Mouse (Mus musculus) neural tube, embryonic 13.5 days (tissue): ENCODE results near the gene Ankmy1. TPM values are rescaled to one million over a fixed set of nuclear protein-coding genes. Genes with fewer than 3 reads are reported as not detected.

Experiments
- ATAC-seq: fragments of 200-750 bp; cut with Nextera tagmentation; 2 replicates; pipeline ENCODE4 v1.8.0; 2017; ENCODE audit warnings: low read depth, mild to moderate bottlenecking, moderate TSS enrichment, moderate library complexity
- H3K27ac ChIP-seq: fragments of 300-500 bp; sonication (generic); replicated peaks from 2 replicates; pipeline ENCODE4 v1.5.1; 2015; ENCODE audit warnings: moderate library complexity, mild to moderate bottlenecking, inconsistent platforms
- H3K27me3 ChIP-seq: fragments of 300-500 bp; sonication (generic); 2 replicates; pipeline ENCODE4 v1.6.1; 2015; ENCODE audit warnings: mild to moderate bottlenecking, inconsistent platforms
- H3K36me3 ChIP-seq: fragments of 300-500 bp; sonication (generic); 2 replicates; pipeline ENCODE4 v1.6.1; 2015; ENCODE audit warnings: mild to moderate bottlenecking, inconsistent platforms
- H3K4me1 ChIP-seq: fragments of 300-500 bp; sonication (generic); replicated peaks from 2 replicates; pipeline ENCODE4 v1.6.1; 2015; ENCODE audit warnings: inconsistent platforms
- H3K4me2 ChIP-seq: fragments of 300-500 bp; sonication (generic); 2 replicates; pipeline ENCODE4 v1.6.1; 2015; ENCODE audit warnings: inconsistent platforms, mild to moderate bottlenecking, moderate library complexity
- H3K4me3 ChIP-seq: fragments of 300-500 bp; sonication (generic); 2 replicates; pipeline ENCODE4 v1.5.1; 2015; ENCODE audit warnings: mild to moderate bottlenecking, inconsistent platforms
- H3K9ac ChIP-seq: fragments of 300-500 bp; sonication (generic); 2 replicates; pipeline ENCODE4 v1.6.1; 2015; ENCODE audit warnings: moderate library complexity, mild to moderate bottlenecking, inconsistent platforms
- H3K9me3 ChIP-seq: fragments of 300-500 bp; sonication (generic); 2 replicates; pipeline ENCODE4 v1.6.1; 2016; ENCODE audit warnings: inconsistent platforms
- WGBS: fragments of 180-500 bp; shearing (Covaris S2); methylation state at CpG from one replicate; pipeline ENCODE4 v1.1.7; 2015; 5-methylcytosine and 5-hydroxymethylcytosine counted together
- polyA plus RNA-seq: library from polyadenylated mRNA; unstranded; fragments of >200 nt; fragmentation: Nextera tagmentation; extraction: Ambion mirVana; gene quantifications from 2 replicates; pipeline ENCODE4 v1.2.1, GENCODE M21; 2015

The Ankmy1 gene
- polyA plus RNA-seq, 1 experiment from 2014 or later: 0.74 TPM

DNA sequence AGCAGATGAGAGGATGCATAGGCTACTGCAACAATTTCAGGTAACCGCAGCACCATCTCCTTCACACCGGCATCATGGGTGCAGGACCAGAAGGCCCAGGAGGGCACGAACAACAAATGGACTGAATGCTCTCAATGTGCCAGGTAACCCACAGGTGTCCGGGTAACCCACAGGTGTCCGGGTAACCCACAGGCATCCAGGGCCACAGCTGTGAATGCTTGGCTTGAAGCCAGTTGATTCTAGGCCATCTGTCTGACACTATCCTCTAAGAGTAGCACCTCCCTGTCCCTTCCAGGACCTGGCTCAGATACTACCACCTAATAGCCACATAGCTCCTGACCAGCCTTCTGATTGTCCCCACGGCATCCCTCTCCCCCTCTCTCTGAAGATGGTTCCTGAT, 20.7 kb downstream of the Ankmy1 start:
- no peak for ATAC-seq
- H3K27ac ChIP-seq: no peak overlapping the region
- 86% methylated on average over 6 of the region's 6 CpGs for WGBS
- H3K9ac ChIP-seq: no peak overlapping the region
- no peaks in the 10 kb centered on the region for H3K9me3 ChIP-seq
- no peaks in the 10 kb centered on the region for H3K27me3 ChIP-seq
- no peaks in the 10 kb centered on the region for H3K36me3 ChIP-seq
- H3K4me3 ChIP-seq: no peak overlapping the region
- H3K4me1 ChIP-seq: no peaks in the 10 kb centered on the region
- H3K4me2 ChIP-seq: no peak overlapping the region

DNA sequence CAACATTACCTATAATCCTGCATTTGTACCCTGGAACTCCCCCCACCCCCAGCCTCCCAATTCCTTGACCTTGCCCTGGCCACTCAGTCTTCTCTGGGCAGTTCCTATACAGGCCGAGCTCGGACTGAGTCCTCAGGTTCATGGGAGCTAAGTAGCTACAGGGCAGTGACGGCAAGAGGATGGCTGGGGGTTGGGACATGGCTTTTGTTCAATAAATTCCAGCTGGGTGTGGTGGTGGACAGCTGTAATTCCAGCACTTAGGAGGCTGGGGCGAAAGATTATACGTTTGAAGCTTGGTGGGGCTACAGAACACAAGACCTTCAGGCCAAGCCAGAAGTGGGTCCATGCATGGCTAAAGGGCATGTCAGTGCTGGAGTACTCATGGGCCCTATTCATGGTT, 22.6 kb downstream of the Ankmy1 start:
- Histone ChIP-seq H3K27ac (no peak overlapping the region), H3K36me3 (no peaks in the 10 kb centered on the region), H3K4me1 (no peaks in the 10 kb centered on the region), H3K9me3 (no peaks in the 10 kb centered on the region), H3K4me2 (no peak overlapping the region), H3K27me3 (no peaks in the 10 kb centered on the region), H3K4me3 (no peak overlapping the region), H3K9ac (no peak overlapping the region)
- WGBS: 81% methylated on average over 5 of the region's 5 CpGs
- ATAC-seq: no peak

DNA sequence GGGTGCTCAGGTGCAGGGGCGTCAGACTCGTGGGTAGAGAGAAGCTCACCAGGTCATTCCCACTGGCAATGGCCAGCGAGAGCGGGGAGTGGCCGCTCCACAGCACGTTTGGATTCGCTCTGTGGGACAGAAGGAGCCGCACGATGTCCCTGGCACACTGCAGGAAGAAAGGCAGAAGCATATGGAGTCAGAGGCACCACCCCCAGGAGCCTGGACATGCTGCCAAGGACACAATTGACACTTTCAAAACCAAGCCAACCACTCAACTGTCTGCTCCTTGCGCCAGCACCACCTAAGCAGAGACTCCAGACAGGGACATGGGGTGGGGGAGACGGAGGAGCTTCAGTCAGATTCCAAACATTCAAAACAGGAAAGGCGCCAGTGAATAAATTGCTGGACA, 23.4 kb downstream of the Ankmy1 start:
- no peaks in the 10 kb centered on the region for H3K27me3 ChIP-seq
- ATAC-seq: no peak
- no peak overlapping the region for H3K9ac ChIP-seq
- no peak overlapping the region for H3K4me2 ChIP-seq
- no peaks in the 10 kb centered on the region for H3K4me1 ChIP-seq
- no peaks in the 10 kb centered on the region for H3K36me3 ChIP-seq
- WGBS: 87% methylated on average over 12 of the region's 12 CpGs
- H3K4me3 ChIP-seq: no peak overlapping the region
- H3K27ac ChIP-seq: no peak overlapping the region
- no peaks in the 10 kb centered on the region for H3K9me3 ChIP-seq

DNA sequence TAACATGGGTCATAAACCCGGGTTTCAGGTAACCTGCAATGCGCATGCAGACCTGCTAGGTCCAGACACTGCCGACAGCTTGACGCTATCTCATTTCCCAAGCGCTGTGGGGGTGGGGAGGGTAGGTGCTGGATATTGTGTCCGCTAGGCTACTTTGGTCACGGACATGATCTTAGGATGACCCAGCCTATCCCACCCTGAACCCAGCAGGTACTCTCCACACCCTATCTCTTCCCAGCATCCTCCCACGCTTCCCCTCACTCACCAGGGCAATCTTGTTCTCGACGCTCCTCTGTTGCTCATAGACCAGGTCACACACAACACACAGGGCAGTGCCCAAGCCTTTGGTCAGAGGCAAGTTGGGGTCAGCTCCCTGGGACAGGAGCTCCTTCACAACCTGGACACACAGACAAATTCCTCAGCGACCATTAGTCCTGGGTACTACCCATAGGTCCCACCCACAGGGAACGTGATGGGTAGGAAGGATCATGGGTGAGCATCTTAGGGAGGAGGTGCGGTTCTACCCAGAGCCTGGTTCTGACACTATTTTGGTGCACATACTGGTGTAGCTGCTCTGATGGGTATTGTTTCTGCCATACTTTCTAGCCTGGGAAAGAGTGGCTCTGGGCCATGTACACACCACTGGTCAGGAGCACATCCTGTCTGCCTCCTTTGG, 24.5 kb downstream of the Ankmy1 start:
- no peaks in the 10 kb centered on the region for H3K27me3 ChIP-seq
- ATAC-seq: no peak
- H3K4me2 ChIP-seq: no peak overlapping the region
- 87% methylated on average over 13 of the region's 13 CpGs for WGBS
- no peaks in the 10 kb centered on the region for H3K36me3 ChIP-seq
- no peak overlapping the region for H3K27ac ChIP-seq
- no peaks in the 10 kb centered on the region for H3K4me1 ChIP-seq
- no peak overlapping the region for H3K4me3 ChIP-seq
- no peak overlapping the region for H3K9ac ChIP-seq
- no peaks in the 10 kb centered on the region for H3K9me3 ChIP-seq

DNA sequence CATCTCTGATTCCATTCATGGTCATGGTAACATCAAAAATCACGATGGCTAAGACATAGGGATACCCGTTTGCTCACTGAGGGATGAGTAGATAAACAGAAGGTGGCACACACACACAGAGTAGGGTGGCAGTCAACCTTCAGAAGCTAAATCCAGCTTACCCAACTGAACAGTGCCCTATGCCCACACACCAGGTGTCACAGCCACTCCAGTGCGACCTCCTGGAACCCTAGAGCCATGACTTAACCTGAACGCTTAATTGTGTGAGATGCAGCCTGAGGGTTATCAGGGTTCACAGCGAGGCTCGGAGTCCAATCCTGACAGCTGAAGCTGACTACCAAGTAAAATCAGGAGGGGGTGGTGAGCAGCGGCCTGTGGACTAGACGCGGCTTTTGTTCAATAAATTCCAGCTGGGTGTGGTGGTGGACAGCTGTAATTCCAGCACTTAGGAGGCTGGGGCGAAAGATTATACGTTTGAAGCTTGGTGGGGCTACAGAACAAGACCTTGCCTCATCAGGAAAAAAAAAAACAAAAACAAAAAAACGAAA, 25.2 kb downstream of the Ankmy1 start:
- no peaks in the 10 kb centered on the region for H3K9me3 ChIP-seq
- H3K27me3 ChIP-seq: no peaks in the 10 kb centered on the region
- H3K36me3 ChIP-seq: no peaks in the 10 kb centered on the region
- no peak overlapping the region for H3K9ac ChIP-seq
- H3K4me3 ChIP-seq: no peak overlapping the region
- ATAC-seq: no peak
- H3K4me1 ChIP-seq: no peaks in the 10 kb centered on the region
- 68% methylated on average over 12 of the region's 12 CpGs for WGBS
- H3K4me2 ChIP-seq: no peak overlapping the region
- H3K27ac ChIP-seq: no peak overlapping the region

DNA sequence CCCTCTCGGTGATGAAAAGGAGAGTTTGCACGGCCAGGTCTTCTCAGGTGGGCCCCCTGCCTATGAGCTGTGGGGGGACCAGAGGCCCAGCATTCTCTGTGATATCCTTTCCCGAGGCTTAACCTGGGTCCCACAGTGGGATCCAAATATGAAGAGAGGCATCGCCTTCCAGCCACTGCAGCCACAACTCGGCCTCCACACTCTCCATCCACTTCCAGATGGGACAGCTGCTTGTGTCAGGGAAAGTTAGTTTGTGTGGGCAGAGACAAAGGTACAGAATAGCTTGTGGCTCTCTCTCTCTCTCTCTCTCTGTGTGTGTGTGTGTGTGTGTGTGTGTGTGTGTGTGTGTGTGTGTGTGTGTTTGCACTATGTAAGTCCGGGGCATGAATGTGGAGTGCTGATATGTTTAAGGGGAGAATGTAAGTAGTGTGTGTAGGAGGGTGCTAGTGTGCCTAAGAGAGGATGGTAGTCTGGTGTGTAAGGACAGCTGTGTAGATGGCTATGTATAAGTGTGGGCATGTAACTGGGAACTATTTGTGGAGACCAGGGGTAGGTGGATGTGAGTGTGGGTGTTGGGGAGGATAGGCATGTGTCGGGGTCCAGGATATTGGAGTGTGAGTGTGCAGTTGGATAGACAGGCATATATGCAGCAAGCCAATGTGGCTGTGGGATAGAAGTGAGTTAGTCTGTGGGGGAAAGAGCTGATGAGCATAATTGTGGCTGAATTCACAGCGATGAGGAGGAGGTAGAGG, 27.2 kb downstream of the Ankmy1 start:
- H3K4me3 ChIP-seq: no peak overlapping the region
- H3K4me2 ChIP-seq: no peak overlapping the region
- H3K27ac ChIP-seq: no peak overlapping the region
- H3K27me3 ChIP-seq: no peaks in the 10 kb centered on the region
- no peaks in the 10 kb centered on the region for H3K9me3 ChIP-seq
- no peaks in the 10 kb centered on the region for H3K36me3 ChIP-seq
- H3K9ac ChIP-seq: no peak overlapping the region
- no peak for ATAC-seq
- WGBS: 85% methylated on average over 8 of the region's 8 CpGs
- H3K4me1 ChIP-seq: no peaks in the 10 kb centered on the region

DNA sequence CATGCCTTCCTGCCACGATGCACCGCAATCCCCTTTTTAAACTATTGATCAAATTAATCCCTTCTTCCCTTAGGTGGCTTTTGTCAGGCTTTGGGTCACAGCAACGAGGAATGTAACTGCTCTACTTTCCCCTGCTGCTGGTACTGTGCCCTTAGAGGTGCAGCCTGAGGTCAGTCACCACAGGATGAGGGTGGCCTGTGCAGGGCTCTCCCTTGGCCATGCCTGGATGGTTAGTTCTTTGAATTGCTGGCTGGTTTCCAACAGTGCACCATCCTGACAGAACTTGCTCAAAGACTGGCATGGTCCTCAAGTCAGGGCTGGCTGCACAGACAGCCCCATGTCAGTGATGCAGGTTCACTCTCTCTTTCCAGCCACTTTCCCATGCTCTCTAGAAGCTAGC, 28.7 kb downstream of the Ankmy1 start:
- no peak overlapping the region for H3K4me2 ChIP-seq
- no peaks in the 10 kb centered on the region for H3K9me3 ChIP-seq
- H3K36me3 ChIP-seq: no peaks in the 10 kb centered on the region
- no peak for ATAC-seq
- no peak overlapping the region for H3K4me3 ChIP-seq
- no peak overlapping the region for H3K9ac ChIP-seq
- WGBS: 79% methylated on average over 3 of the region's 3 CpGs
- H3K27ac ChIP-seq: no peak overlapping the region
- H3K27me3 ChIP-seq: no peaks in the 10 kb centered on the region
- no peaks in the 10 kb centered on the region for H3K4me1 ChIP-seq

DNA sequence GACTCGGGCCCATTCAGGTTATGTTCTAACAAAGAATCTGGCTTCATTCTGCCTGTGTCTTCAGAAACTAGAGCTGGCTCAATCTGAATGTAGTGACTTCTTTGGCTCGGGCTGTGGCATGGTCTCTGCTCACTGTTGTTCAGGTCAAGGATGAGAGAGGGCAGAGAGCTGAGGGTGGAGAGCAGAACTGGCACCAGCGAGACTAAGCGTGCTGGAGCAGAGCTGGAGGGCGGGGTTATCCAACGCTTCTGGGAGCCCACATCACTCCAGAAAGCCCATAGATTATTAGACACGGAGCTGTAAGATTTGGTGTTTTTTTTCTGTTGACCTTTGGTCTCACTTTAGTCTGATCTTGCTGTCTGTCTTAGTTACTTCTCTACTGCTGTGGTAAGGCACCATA, 30.0 kb downstream of the Ankmy1 start:
- WGBS: 90% methylated on average over 7 of the region's 7 CpGs
- H3K4me2 ChIP-seq: no peak overlapping the region
- no peaks in the 10 kb centered on the region for H3K9me3 ChIP-seq
- H3K27me3 ChIP-seq: no peaks in the 10 kb centered on the region
- no peak overlapping the region for H3K4me3 ChIP-seq
- H3K36me3 ChIP-seq: no peaks in the 10 kb centered on the region
- H3K9ac ChIP-seq: no peak overlapping the region
- no peak overlapping the region for H3K27ac ChIP-seq
- H3K4me1 ChIP-seq: no peaks in the 10 kb centered on the region
- ATAC-seq: no peak

DNA sequence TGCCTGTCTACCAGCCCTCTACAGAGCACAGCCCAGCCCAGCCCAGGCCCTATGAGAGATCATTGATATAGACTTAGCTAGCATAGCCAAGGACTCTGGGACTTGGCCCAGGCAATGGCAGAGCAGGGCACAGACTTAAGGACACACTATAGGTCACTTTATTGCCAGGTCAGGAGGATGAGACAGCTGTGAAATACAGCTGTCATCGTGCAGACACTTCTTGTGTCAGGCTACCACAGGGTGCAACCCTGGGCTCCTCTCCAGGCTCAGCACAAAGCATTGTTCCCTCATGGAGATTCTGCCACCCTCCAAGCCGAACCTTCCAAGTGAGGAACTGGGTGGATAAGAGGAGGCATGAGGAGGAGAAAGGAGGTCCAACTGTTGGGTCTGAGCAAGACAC, 32.7 kb downstream of the Ankmy1 start:
- no peaks in the 10 kb centered on the region for H3K9me3 ChIP-seq
- WGBS: 69% methylated on average over 2 of the region's 2 CpGs
- H3K4me2 ChIP-seq: no peak overlapping the region
- no peaks in the 10 kb centered on the region for H3K36me3 ChIP-seq
- no peaks in the 10 kb centered on the region for H3K27me3 ChIP-seq
- H3K27ac ChIP-seq: no peak overlapping the region
- H3K4me3 ChIP-seq: no peak overlapping the region
- peaks cover 7% of the 10 kb centered on the region for H3K4me1 ChIP-seq
- ATAC-seq: no peak
- no peak overlapping the region for H3K9ac ChIP-seq

DNA sequence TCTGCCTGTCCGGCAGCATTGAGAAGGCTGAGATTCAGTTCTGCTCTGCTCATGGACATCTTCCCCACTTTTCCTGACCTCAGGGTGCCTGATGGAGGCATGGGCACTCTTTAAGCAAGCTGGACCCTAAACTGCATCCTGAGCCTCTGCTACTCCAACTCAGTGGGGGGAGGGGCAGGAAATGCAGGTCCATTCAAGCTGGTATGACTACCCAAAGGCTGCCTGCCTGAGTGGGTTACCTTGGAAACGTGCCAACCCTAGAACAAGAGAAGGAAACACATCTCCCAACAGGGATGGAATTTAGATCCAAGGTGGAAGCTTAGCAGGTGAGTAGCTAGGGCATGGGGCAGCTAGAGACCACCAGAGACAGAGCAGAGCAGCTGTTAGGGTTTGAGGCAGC, 36.5 kb downstream of the Ankmy1 start:
- ATAC-seq: no peak
- Histone ChIP-seq H3K9me3 (no peaks in the 10 kb centered on the region), H3K9ac (no peak overlapping the region), H3K27ac (no peak overlapping the region), H3K36me3 (no peaks in the 10 kb centered on the region), H3K4me2 (no peak overlapping the region), H3K4me1 (peaks cover 7% of the 10 kb centered on the region), H3K27me3 (no peaks in the 10 kb centered on the region), H3K4me3 (no peak overlapping the region)
- 79% methylated on average over 2 of the region's 2 CpGs for WGBS

DNA sequence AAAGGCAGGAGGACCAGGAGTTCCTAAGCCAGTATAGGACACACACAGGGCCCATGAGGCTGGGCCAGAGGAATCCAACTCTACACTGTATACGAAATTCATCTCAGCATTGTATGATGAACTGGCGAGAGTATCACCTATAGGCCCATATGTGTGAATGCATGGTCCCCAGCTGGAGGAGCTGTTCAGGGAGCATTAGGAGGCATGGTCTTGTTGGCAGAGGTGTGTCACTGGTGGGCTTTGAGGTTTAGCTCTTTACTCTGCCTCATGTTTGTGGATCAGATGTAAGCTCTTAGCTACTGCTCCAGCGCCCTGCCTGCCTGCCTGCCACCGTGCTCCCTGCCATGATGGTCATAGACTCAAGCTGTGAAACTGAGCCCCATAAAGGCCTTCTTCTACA, 39.4 kb downstream of the Ankmy1 start:
- Histone ChIP-seq H3K36me3 (peaks cover 23% of the 10 kb centered on the region), H3K4me2 (no peak overlapping the region), H3K4me1 (peaks cover 7% of the 10 kb centered on the region), H3K27me3 (no peaks in the 10 kb centered on the region), H3K9ac (no peak overlapping the region), H3K4me3 (no peak overlapping the region), H3K27ac (no peak overlapping the region), H3K9me3 (no peaks in the 10 kb centered on the region)
- WGBS: 90% methylated on average over 4 of the region's 4 CpGs
- ATAC-seq: no peak

DNA sequence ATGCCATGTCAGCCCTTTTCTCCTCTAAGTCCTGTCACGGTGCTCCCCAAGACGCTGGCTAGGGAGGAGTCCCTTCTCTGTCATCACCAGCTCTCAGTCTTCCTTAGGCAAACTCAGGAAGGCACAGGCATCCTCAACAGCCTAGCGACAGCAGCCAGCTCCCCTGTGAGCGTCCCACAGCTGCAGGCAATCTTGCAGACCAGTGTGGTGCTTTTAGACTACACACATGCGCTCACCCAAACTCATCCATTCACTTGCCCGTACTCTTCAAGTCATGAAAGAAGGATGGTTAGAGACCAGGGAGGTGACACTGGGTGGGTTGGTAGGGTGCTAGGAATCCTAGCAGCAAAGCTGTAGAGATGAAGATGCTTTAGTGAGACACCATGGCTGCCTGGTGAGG, 41.2 kb downstream of the Ankmy1 start:
- Histone ChIP-seq H3K27me3 (no peaks in the 10 kb centered on the region), H3K36me3 (peaks cover 40% of the 10 kb centered on the region), H3K4me1 (peaks cover 7% of the 10 kb centered on the region), H3K4me3 (no peak overlapping the region), H3K4me2 (no peak overlapping the region), H3K9ac (no peak overlapping the region), H3K9me3 (no peaks in the 10 kb centered on the region), H3K27ac (no peak overlapping the region)
- no peak for ATAC-seq
- 76% methylated on average over 6 of the region's 6 CpGs for WGBS
